Mouse (Mus musculus) thymus, adult 2 months (tissue): ENCODE results near the gene Gm8773. TPM values are rescaled to one million over a fixed set of nuclear protein-coding genes. Genes with fewer than 3 reads are reported as not detected.

ENCODE experiments used
- DNase-seq: peaks from one replicate; pipeline ENCODE4 v3.0.0; 2021
- H3K27ac ChIP-seq: fragments of 200-500 bp; 2 replicates; pipeline ENCODE4 v1.5.1; 2012; ENCODE audit warnings: low read length, control low read depth; ENCODE audit not compliant: control insufficient read depth, insufficient read depth
- H3K27me3 ChIP-seq: fragments of 200-500 bp; 2 replicates; pipeline ENCODE4 v1.6.1; 2012; ENCODE audit warnings: mild to moderate bottlenecking, low read length, moderate library complexity, mixed read lengths; ENCODE audit not compliant: control insufficient read depth, insufficient read depth
- H3K36me3 ChIP-seq: fragments of 200-500 bp; 2 replicates; pipeline ENCODE4 v1.6.1; 2012; ENCODE audit warnings: mild to moderate bottlenecking, low read length, moderate library complexity; ENCODE audit not compliant: control insufficient read depth, insufficient read depth
- H3K4me1 ChIP-seq: fragments of 200-500 bp; replicated peaks from 2 replicates; pipeline ENCODE4 v1.6.1; 2012; ENCODE audit warnings: low read length; ENCODE audit not compliant: control insufficient read depth, insufficient read depth
- H3K4me3 ChIP-seq: fragments of 200-500 bp; 2 replicates; pipeline ENCODE4 v1.5.1; 2012; ENCODE audit warnings: mild to moderate bottlenecking, low read length, control low read depth, moderate library complexity; ENCODE audit not compliant: control insufficient read depth, insufficient read depth
- CTCF ChIP-seq: fragments of 200-500 bp; IDR thresholded peaks from 2 replicates; pipeline ENCODE4 v1.5.1; 2012; ENCODE audit warnings: mild to moderate bottlenecking, control low read depth, low read length, moderate library complexity, borderline replicate concordance; ENCODE audit not compliant: control insufficient read depth, poor library complexity, insufficient read depth; ENCODE audit errors: extremely low read depth
- POLR2A ChIP-seq: fragments of 200-500 bp; IDR thresholded peaks from 2 replicates; pipeline ENCODE4 v1.6.1; 2012; ENCODE audit warnings: mild to moderate bottlenecking, low read length, control low read depth, moderate library complexity; ENCODE audit not compliant: control insufficient read depth, poor library complexity, insufficient read depth; ENCODE audit errors: extremely low read depth
- WGBS: fragments of 180-500 bp; shearing (Covaris S2); methylation state at CpG from one replicate; pipeline ENCODE4 v1.1.7; 2018; 5-methylcytosine and 5-hydroxymethylcytosine counted together
- polyA plus RNA-seq: library from polyadenylated mRNA; depleted of rRNA; stranded (reverse); fragments of >200 nt; gene quantifications from 2 replicates; pipeline ENCODE4 v1.2.3, GENCODE M21; 2012; rRNA removed

Gene Gm8773
- polyA plus RNA-seq, 1 experiment: 0.39 TPM

DNA sequence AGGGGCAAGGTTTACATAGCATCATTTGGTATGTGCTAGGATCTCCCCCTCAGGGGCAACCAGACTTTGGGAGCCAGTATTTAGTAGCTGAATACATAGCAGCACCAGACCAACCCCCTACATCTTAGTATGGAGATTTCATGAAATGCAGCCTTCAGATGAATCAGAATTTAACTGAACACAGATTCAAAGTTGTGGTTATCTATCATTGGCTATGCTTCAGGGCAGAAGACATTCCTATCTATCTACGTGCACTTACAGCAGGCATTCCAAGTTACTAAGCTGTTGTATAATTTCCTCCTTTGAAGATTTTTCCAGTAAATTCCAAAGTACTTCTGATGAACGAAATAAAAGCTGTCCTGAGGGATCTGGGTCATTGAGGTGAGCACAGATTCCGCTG lies 51.9 kb downstream of the Gm8773 start:
- H3K27ac ChIP-seq: no peak overlapping the region
- no peaks in the 10 kb centered on the region for H3K36me3 ChIP-seq
- no peaks in the 10 kb centered on the region for H3K4me1 ChIP-seq
- no peak for DNase-seq
- no peak overlapping the region for H3K4me3 ChIP-seq
- H3K27me3 ChIP-seq: no peaks in the 10 kb centered on the region
- TF ChIP-seq CTCF (no peak), POLR2A (no peak)
- WGBS: 93% methylated on average over 3 of the region's 3 CpGs

Other genes starting within 250 kb of the Gm8773 start
- 0.90 and 0.91 TPM in 2 replicates for gene Cdk14, start 153.5 kb upstream of the Gm8773 start, polyA plus RNA-seq
- not detected in 2 replicates for gene 1700015F17Rik, start 94.7 kb upstream of the Gm8773 start, polyA plus RNA-seq
- gene Cldn12, start 58.8 kb upstream of the Gm8773 start, polyA plus RNA-seq: 3.4 and 5.2 TPM in 2 replicates
- gene Gtpbp10, start 14.3 kb upstream of the Gm8773 start, polyA plus RNA-seq: 1.9 and 2.5 TPM in 2 replicates
- gene Cfap69, start 90.4 kb downstream of the Gm8773 start, polyA plus RNA-seq: 0.34 and 0.41 TPM in 2 replicates
- gene Steap2, start 120.8 kb downstream of the Gm8773 start, polyA plus RNA-seq: 0.23 and 0.42 TPM in 2 replicates
- not detected in 2 replicates for gene Steap1, start 175.5 kb downstream of the Gm8773 start, polyA plus RNA-seq